Mouse (Mus musculus): ENCODE results near the gene Arnt2.
A peak's percentile ranks its signal among the peaks of the same experiment; 100 is the strongest.

Arnt2 gene

GRCm38 (mm10) chr7:84409896-84410521, at the start of gene Arnt2:
Arnt2 (minus strand) TSS chr7:84410176.
- no peak for DNase-seq (ENCODE audit: low spot score in 2 of 2)

- DNase-seq (ENCODE audit: low spot score in 2 of 2) = no peak
Measured at GRCm38 (mm10) chr7:84451681-84452080, 41.7 kb upstream of the Arnt2 start.

GRCm38 (mm10) chr7:84449066-84449465, 39.1 kb upstream of the Arnt2 start:
- no peak for DNase-seq (ENCODE audit: low spot score in 2 of 2)

- no peak for DNase-seq (ENCODE audit: low spot score in 2 of 2)
Measured at GRCm38 (mm10) chr7:84448512-84448911, 38.5 kb upstream of the Arnt2 start.

GRCm38 (mm10) chr7:84447740-84448435, 37.9 kb upstream of the Arnt2 start:
- DNase-seq (ENCODE audit: low spot score in 2 of 2) = no peak

- peak in 1 of 2 experiments; percentile 1 for DNase-seq (ENCODE audit: low spot score in 2 of 2)
Measured at GRCm38 (mm10) chr7:84447060-84447459, 37.1 kb upstream of the Arnt2 start.

GRCm38 (mm10) chr7:84442343-84442911, 32.5 kb upstream of the Arnt2 start:
- no peak for DNase-seq (ENCODE audit: low spot score in 2 of 2)

- no peak for DNase-seq (ENCODE audit: low spot score in 2 of 2)
Measured at GRCm38 (mm10) chr7:84439606-84440005, 29.6 kb upstream of the Arnt2 start.

GRCm38 (mm10) chr7:84434901-84435300, 24.9 kb upstream of the Arnt2 start:
- DNase-seq (ENCODE audit: low spot score in 2 of 2) = no peak

GRCm38 (mm10) chr7:84432151-84432550, 22.2 kb upstream of the Arnt2 start:
- no peak for DNase-seq (ENCODE audit: low spot score in 2 of 2)

- no peak for DNase-seq (ENCODE audit: low spot score in 2 of 2)
Measured at GRCm38 (mm10) chr7:84427221-84427620, 17.2 kb upstream of the Arnt2 start.

- DNase-seq (ENCODE audit: low spot score in 2 of 2) = no peak
Measured at GRCm38 (mm10) chr7:84424670-84425385, 14.9 kb upstream of the Arnt2 start.

GRCm38 (mm10) chr7:84421753-84422152, 11.8 kb upstream of the Arnt2 start:
- DNase-seq (ENCODE audit: low spot score in 2 of 2) = no peak

- DNase-seq (ENCODE audit: low spot score in 2 of 2) = no peak
Measured at GRCm38 (mm10) chr7:84421291-84421665, 11.3 kb upstream of the Arnt2 start.

GRCm38 (mm10) chr7:84420581-84421290, 10.8 kb upstream of the Arnt2 start:
- no peak for DNase-seq (ENCODE audit: low spot score in 2 of 2)

- DNase-seq (ENCODE audit: low spot score in 2 of 2) = no peak
Measured at GRCm38 (mm10) chr7:84417441-84417840, 7.5 kb upstream of the Arnt2 start.

- DNase-seq (ENCODE audit: low spot score in 2 of 2) = no peak
Measured at GRCm38 (mm10) chr7:84412570-84412969, 2.6 kb upstream of the Arnt2 start.

GRCm38 (mm10) chr7:84409241-84409895, 608 bp downstream of the Arnt2 start:
- DNase-seq (ENCODE audit: low spot score in 2 of 2) = no peak

- DNase-seq (ENCODE audit: low spot score in 2 of 2) = no peak
Measured at GRCm38 (mm10) chr7:84408282-84408681, 1.7 kb downstream of the Arnt2 start.

GRCm38 (mm10) chr7:84403371-84403770, 6.6 kb downstream of the Arnt2 start:
- DNase-seq (ENCODE audit: low spot score in 2 of 2) = no peak

Measured in heart, adult 9 months (tissue).